Mouse (Mus musculus): ENCODE results near the gene Olfr839-ps1. TPM values are rescaled to one million over a fixed set of nuclear protein-coding genes. Genes with fewer than 3 reads are reported as not detected.

Gene Olfr839-ps1
- polyA plus RNA-seq (2015; fragmentation: Nextera tagmentation; extraction: Ambion mirVana) = not detected in 2 replicates

DNA sequence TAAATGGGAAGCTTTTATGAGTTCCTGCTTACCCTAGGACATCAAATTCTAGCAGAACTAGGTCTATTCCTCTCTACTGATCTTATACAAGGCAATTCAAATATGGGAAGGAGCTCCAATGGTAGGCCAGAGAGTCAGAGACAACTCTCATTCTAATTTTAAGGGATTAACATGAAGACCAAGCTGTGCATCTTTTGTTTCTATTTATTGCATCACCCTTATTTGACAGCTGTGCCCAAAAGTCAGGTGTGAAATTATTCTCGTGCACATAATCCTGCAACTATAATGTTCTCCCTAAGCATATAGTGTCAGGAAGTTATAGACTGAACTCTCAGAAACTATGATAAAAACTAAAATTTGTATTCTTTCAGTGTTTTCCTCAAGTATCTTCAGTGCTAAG is at the start of gene Olfr839-ps1:
Olfr839-ps1 (minus strand) TSS at position 101 of the 400 bp plus-strand sequence.
- no peaks in the 10 kb centered on the region for H3K27me3 ChIP-seq (replicated peaks)
- H3K9me3 ChIP-seq (replicated peaks) = 0 out of 2 replicates have a peak, but pooled peaks cover 9% of the 10 kb centered on the region
- ATAC-seq (ENCODE audit: low FRiP score) = no peak
- H3K4me1 ChIP-seq = no peaks in the 10 kb centered on the region
- no peak within 1 kb of the TSS for H3K27ac ChIP-seq (replicated peaks)
- H3K4me3 ChIP-seq (replicated peaks) = no peak within 1 kb of the TSS
- no peak within 1 kb of the TSS for H3K9ac ChIP-seq (replicated peaks)
- no peaks in the 10 kb centered on the region for H3K36me3 ChIP-seq
- H3K4me2 ChIP-seq = no peak within 1 kb of the TSS
- 85% methylated on average over 1 of the region's 1 CpGs for WGBS

GRCm38 (mm10) chr9:19136017-19136416 is 41.1 kb downstream of the Olfr839-ps1 start, which contains the start of gene Olfr837:
Olfr837 (plus strand) TSS chr9:19136317.
- Histone ChIP-seq H3K9ac (replicated peaks) (no peak within 1 kb of the TSS), H3K4me2 (no peak within 1 kb of the TSS), H3K27me3 (replicated peaks) (no peaks in the 10 kb centered on the region), H3K36me3 (no peaks in the 10 kb centered on the region), H3K27ac (replicated peaks) (no peak within 1 kb of the TSS), H3K9me3 (replicated peaks) (0 out of 2 replicates have a peak, but pooled peaks cover 2% of the 10 kb centered on the region), H3K4me3 (replicated peaks) (no peak within 1 kb of the TSS), H3K4me1 (no peaks in the 10 kb centered on the region)
- WGBS = 84% methylated on average over 1 of the region's 1 CpGs
- ATAC-seq (ENCODE audit: low FRiP score) = no peak

GRCm38 (mm10) chr9:19120082-19120481 is 57.0 kb downstream of the Olfr839-ps1 start, which contains the start of gene Olfr836:
Olfr836 (plus strand) TSS chr9:19120382.
- H3K4me1 ChIP-seq = no peaks in the 10 kb centered on the region
- H3K9ac ChIP-seq (replicated peaks) = no peak within 1 kb of the TSS
- no peak within 1 kb of the TSS for H3K27ac ChIP-seq (replicated peaks)
- H3K9me3 ChIP-seq (replicated peaks) = 0 out of 2 replicates have a peak, but pooled peaks cover 3% of the 10 kb centered on the region
- no peaks in the 10 kb centered on the region for H3K27me3 ChIP-seq (replicated peaks)
- no peaks in the 10 kb centered on the region for H3K36me3 ChIP-seq
- H3K4me2 ChIP-seq = no peak within 1 kb of the TSS
- no peak for ATAC-seq (ENCODE audit: low FRiP score)
- H3K4me3 ChIP-seq (replicated peaks) = no peak within 1 kb of the TSS

Other genes with a start within 250 kb of the Olfr839-ps1 start
- not detected in 2 replicates for gene Olfr832, start 240.2 kb downstream of the Olfr839-ps1 start, polyA plus RNA-seq (2015; fragmentation: Nextera tagmentation; extraction: Ambion mirVana)
- gene Olfr834, start 189.3 kb downstream of the Olfr839-ps1 start, polyA plus RNA-seq (2015; fragmentation: Nextera tagmentation; extraction: Ambion mirVana) = not detected in 2 replicates
- gene Olfr835, start 144.6 kb downstream of the Olfr839-ps1 start, polyA plus RNA-seq (2015; fragmentation: Nextera tagmentation; extraction: Ambion mirVana) = not detected in 2 replicates
- not detected in 2 replicates for gene Olfr836, start 56.9 kb downstream of the Olfr839-ps1 start, polyA plus RNA-seq (2015; fragmentation: Nextera tagmentation; extraction: Ambion mirVana)
- gene Olfr837, start 41.0 kb downstream of the Olfr839-ps1 start, polyA plus RNA-seq (2015; fragmentation: Nextera tagmentation; extraction: Ambion mirVana) = not detected in 2 replicates
- not detected in 2 replicates for gene Olfr843, start 74.7 kb upstream of the Olfr839-ps1 start, polyA plus RNA-seq (2015; fragmentation: Nextera tagmentation; extraction: Ambion mirVana)
- not detected in 2 replicates for gene Olfr844, start 139.0 kb upstream of the Olfr839-ps1 start, polyA plus RNA-seq (2015; fragmentation: Nextera tagmentation; extraction: Ambion mirVana)
- gene Olfr845, start 159.1 kb upstream of the Olfr839-ps1 start, polyA plus RNA-seq (2015; fragmentation: Nextera tagmentation; extraction: Ambion mirVana) = not detected in 2 replicates
- not detected in 2 replicates for gene Olfr846, start 186.7 kb upstream of the Olfr839-ps1 start, polyA plus RNA-seq (2015; fragmentation: Nextera tagmentation; extraction: Ambion mirVana)
- not detected in 2 replicates for gene Olfr847, start 201.4 kb upstream of the Olfr839-ps1 start, polyA plus RNA-seq (2015; fragmentation: Nextera tagmentation; extraction: Ambion mirVana)